Mouse (Mus musculus): ENCODE measurements around the gene Scfd1.

- TF ChIP-seq CTCF (IDR thresholded peaks at IDR 0.05; ENCODE audit: low read depth): peak; percentile 49
- no peak for TF ChIP-seq EP300 (IDR thresholded peaks at IDR 0.05; ENCODE audit: low read depth)
These were observed 24.9 kb downstream of the Scfd1 start for GRCm38 (mm10) chr12:51402060-51402698.
